Mouse (Mus musculus) testis, adult 2 months (tissue): Measurements from ENCODE around the gene Gprin2.

Experiments used
- CTCF ChIP-seq: fragments of 200-500 bp; IDR thresholded peaks from 2 replicates; pipeline ENCODE4 v1.5.1; 2012; ENCODE audit warnings: low read depth, mild to moderate bottlenecking, inconsistent platforms, low read length, moderate library complexity; ENCODE audit not compliant: control insufficient read depth, insufficient read depth, insufficient replicate concordance
- POLR2A ChIP-seq: fragments of 200-500 bp; IDR thresholded peaks from 2 replicates; pipeline ENCODE4 v1.6.1; 2012; ENCODE audit warnings: low read depth, mild to moderate bottlenecking, inconsistent platforms, low read length, moderate library complexity; ENCODE audit not compliant: control insufficient read depth

DNA sequence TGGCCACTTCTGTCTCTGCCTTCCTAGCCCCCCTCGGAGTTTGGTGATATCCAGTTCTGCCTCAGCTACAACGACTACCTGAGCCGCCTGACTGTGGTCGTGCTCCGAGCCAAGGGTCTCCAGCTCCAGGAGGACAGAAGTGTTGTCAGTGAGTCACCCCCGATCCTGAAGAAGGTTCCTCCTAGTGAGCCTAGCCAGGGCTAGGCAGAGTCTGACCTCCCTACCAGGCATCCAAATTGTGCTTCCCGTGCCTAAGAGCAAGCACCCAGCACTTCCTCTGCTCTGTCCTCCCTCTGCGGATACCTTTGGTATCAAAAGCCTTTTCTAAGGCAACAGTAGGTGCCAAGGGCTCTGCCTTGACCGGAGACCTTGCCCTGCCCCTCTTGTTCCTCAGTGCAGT is 24.5 kb upstream of the Gprin2 start:
- no peak for TF ChIP-seq POLR2A
- no peak for TF ChIP-seq CTCF
